Comparison of ENCODE assay signal across 28 mouse cellular contexts in the genomic region with DNA sequence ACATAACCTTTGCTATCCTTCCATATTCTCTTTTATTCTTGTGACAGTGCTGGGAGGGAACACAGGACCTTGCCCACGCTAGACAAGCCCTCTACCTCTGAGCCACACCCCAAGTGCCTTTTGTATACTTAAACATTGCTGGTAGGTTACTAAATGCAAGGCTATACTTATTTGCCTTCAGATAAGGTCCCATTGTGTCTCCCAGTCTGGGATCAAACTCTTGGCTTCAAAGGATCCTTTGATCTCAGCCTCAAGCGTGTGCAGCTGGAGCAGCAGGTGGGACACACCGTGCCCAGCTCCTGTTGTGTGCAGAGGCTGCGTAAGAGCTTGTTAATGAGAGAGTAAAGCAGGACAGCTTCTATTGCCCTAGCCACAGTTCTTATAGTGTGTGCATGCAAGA. TPM values are rescaled to one million over a fixed set of nuclear protein-coding genes. Genes with fewer than 3 reads are reported as not detected.
DNase-seq lines count a peak whose midpoint lies in the region; ATAC-seq and TF ChIP-seq lines count a peak whose summit lies in the region.
"Had no signal": no experiment of that assay in that cellular context is flagged by ENCODE, and none has a peak within 500 bp of the region (broad histone marks: within the 10 kb centered on the region; RNA-seq: fewer than 3 reads in every experiment).

No protein-coding gene starts in this region.

- no peak for TF ChIP-seq CTCF in small intestine, adult 2 months (IDR thresholded peaks at IDR 0.05; ENCODE audit: extremely low read depth, insufficient read length, insufficient replicate concordance, low read depth, low read length)
- TF ChIP-seq CTCF in stomach, postnatal 0 days (IDR thresholded peaks at IDR 0.05; ENCODE audit: low read depth) = no peak

- no peaks in the 10 kb centered on the region for H3K9me3 ChIP-seq in lung, embryonic 16.5 days (ENCODE audit: control insufficient read depth, low read length)
- H3K9me3 ChIP-seq in intestine, embryonic 14.5 days (ENCODE audit: control insufficient read depth, low read length) = peaks cover 4% of the 10 kb centered on the region; the same call in 1 of the 2 replicates
- H3K9me3 ChIP-seq in stomach, postnatal 0 days (ENCODE audit: control insufficient read depth, low read length) = no peaks in the 10 kb centered on the region
- H3K9me3 ChIP-seq in embryonic facial prominence, embryonic 10.5 days = peaks cover 6% of the 10 kb centered on the region; the same call in 1 of the 2 replicates
- H3K9me3 ChIP-seq: embryonic facial prominence, embryonic 12.5 days; forebrain, embryonic 15.5 days; heart, embryonic 13.5 days had no signal

- 35% methylated on average over 4 of the region's 4 CpGs for WGBS in lung, embryonic 16.5 days
- 53% methylated on average over 4 of the region's 4 CpGs for WGBS in intestine, embryonic 14.5 days
- 30% methylated on average over 4 of the region's 4 CpGs for WGBS in small intestine, adult 2 months
- WGBS in stomach, postnatal 0 days = 44% methylated on average over 4 of the region's 4 CpGs
- 60% methylated on average over 4 of the region's 4 CpGs for WGBS in embryonic facial prominence, embryonic 10.5 days

- no peak for DNase-seq in lung, postnatal 36 days
- DNase-seq in intestine, embryonic 14.5 days (ENCODE audit: low spot score) = no peak
- DNase-seq in stomach, postnatal 0 days (ENCODE audit: low spot score) = peak; percentile 58
- no peak for DNase-seq in embryonic facial prominence, embryonic 10.5 days (ENCODE audit: low spot score)
- no peak for DNase-seq in layer of hippocampus, adult 9-11 months
- DNase-seq in left cerebral cortex, adult 8-10 months (ENCODE audit: low spot score in 2 of 2) = no peak
- DNase-seq: adrenal gland, adult 2 months; adrenal gland, postnatal 36 days; cerebellum, adult 2 months; cerebellum, postnatal 14 days; embryo, embryonic 11 days; heart, adult 2 months; heart, postnatal 4 days had no signal

- H3K36me3 ChIP-seq in lung, embryonic 16.5 days (ENCODE audit: control insufficient read depth, insufficient read depth, low read length) = no peaks in the 10 kb centered on the region
- no peaks in the 10 kb centered on the region for H3K36me3 ChIP-seq in intestine, embryonic 14.5 days (ENCODE audit: control insufficient read depth, insufficient read depth, low read length)
- H3K36me3 ChIP-seq in small intestine, adult 2 months (ENCODE audit: control insufficient read depth, insufficient read depth, low read length) = no peaks in the 10 kb centered on the region
- no peaks in the 10 kb centered on the region for H3K36me3 ChIP-seq in stomach, postnatal 0 days (ENCODE audit: control insufficient read depth, insufficient read depth, low read length)
- no peaks in the 10 kb centered on the region for H3K36me3 ChIP-seq in embryonic facial prominence, embryonic 10.5 days (replicated peaks)
- H3K36me3 ChIP-seq: embryonic facial prominence, embryonic 12.5 days; forebrain, embryonic 15.5 days; heart, embryonic 13.5 days; hindbrain, embryonic 12.5 days had no signal

- no peak overlapping the region for H3K27ac ChIP-seq in lung, embryonic 16.5 days (ENCODE audit: low read length)
- no peak overlapping the region for H3K27ac ChIP-seq in intestine, embryonic 14.5 days (ENCODE audit: low read depth)
- peak overlapping the region; percentile 69; the same call in 1 of the 2 replicates for H3K27ac ChIP-seq in small intestine, adult 2 months (ENCODE audit: insufficient read depth, low read depth, low read length)
- no peak overlapping the region for H3K27ac ChIP-seq in stomach, postnatal 0 days (replicated peaks)
- H3K27ac ChIP-seq in embryonic facial prominence, embryonic 10.5 days (replicated peaks) = no peak overlapping the region
- H3K27ac ChIP-seq: embryonic facial prominence, embryonic 12.5 days; forebrain, embryonic 15.5 days; heart, adult 2 months; heart, embryonic 13.5 days; hindbrain, embryonic 12.5 days had no signal

- TF ChIP-seq EP300 in stomach, postnatal 0 days (optimal IDR thresholded peaks at IDR 0.05) = no peak

- no peaks in the 10 kb centered on the region for H3K4me1 ChIP-seq in lung, embryonic 16.5 days (replicated peaks; ENCODE audit: control insufficient read depth, insufficient read depth, low read length)
- no peaks in the 10 kb centered on the region for H3K4me1 ChIP-seq in intestine, embryonic 14.5 days (replicated peaks; ENCODE audit: control insufficient read depth, insufficient read depth, low read length)
- peaks cover 21% of the 10 kb centered on the region; the same call in 1 of the 2 replicates for H3K4me1 ChIP-seq in small intestine, adult 2 months (ENCODE audit: control insufficient read depth, insufficient read depth, insufficient read length, low read length)
- H3K4me1 ChIP-seq in stomach, postnatal 0 days (replicated peaks; ENCODE audit: control insufficient read depth, insufficient read depth) = no peaks in the 10 kb centered on the region
- H3K4me1 ChIP-seq in embryonic facial prominence, embryonic 10.5 days = no peaks in the 10 kb centered on the region
- H3K4me1 ChIP-seq: embryonic facial prominence, embryonic 12.5 days; forebrain, embryonic 15.5 days; hindbrain, embryonic 12.5 days had no signal

- ATAC-seq in lung, embryonic 16.5 days (ENCODE audit: low read depth) = peak; percentile 42; the same call in 1 of the 2 replicates
- 0 out of 2 replicates have a peak, but pooled peaks have one; percentile 51 for ATAC-seq in intestine, embryonic 14.5 days (replicated peaks; ENCODE audit: low FRiP score, low TSS enrichment, low read depth)
- ATAC-seq in stomach, postnatal 0 days (ENCODE audit: low FRiP score, low TSS enrichment) = peak; percentile 87
- ATAC-seq: activated CD4-positive, CD25-positive, alpha-beta regulatory T cell, adult 4 months; forebrain, embryonic 15.5 days; hindbrain, embryonic 16.5 days; inflammation-experienced regulatory T-cells, adult 6 months had no signal

- H3K9ac ChIP-seq in lung, embryonic 16.5 days (ENCODE audit: low read length) = no peak overlapping the region
- no peak overlapping the region for H3K9ac ChIP-seq in intestine, embryonic 14.5 days (ENCODE audit: low read length)
- no peak overlapping the region for H3K9ac ChIP-seq in stomach, postnatal 0 days (ENCODE audit: low read length)
- H3K9ac ChIP-seq: embryonic facial prominence, embryonic 12.5 days; forebrain, embryonic 15.5 days; heart, embryonic 13.5 days; hindbrain, embryonic 12.5 days had no signal

- no peaks in the 10 kb centered on the region for H3K27me3 ChIP-seq in lung, embryonic 16.5 days (ENCODE audit: control insufficient read depth, insufficient read depth, low read depth, low read length)
- no peaks in the 10 kb centered on the region for H3K27me3 ChIP-seq in intestine, embryonic 14.5 days (replicated peaks; ENCODE audit: control insufficient read depth, insufficient read depth, low read length)
- H3K27me3 ChIP-seq in small intestine, adult 2 months (ENCODE audit: control insufficient read depth, insufficient read depth, low read length) = no peaks in the 10 kb centered on the region
- H3K27me3 ChIP-seq in stomach, postnatal 0 days (ENCODE audit: control insufficient read depth, insufficient read depth, low read length) = no peaks in the 10 kb centered on the region
- no peaks in the 10 kb centered on the region for H3K27me3 ChIP-seq in embryonic facial prominence, embryonic 10.5 days (replicated peaks; ENCODE audit: low read depth, poor library complexity, severe bottlenecking)
- H3K27me3 ChIP-seq: forebrain, embryonic 15.5 days; heart, embryonic 13.5 days; hindbrain, embryonic 12.5 days had no signal

- H3K4me2 ChIP-seq in lung, embryonic 16.5 days (ENCODE audit: low read depth, low read length) = no peak overlapping the region
- H3K4me2 ChIP-seq in intestine, embryonic 14.5 days (ENCODE audit: low read length) = no peak overlapping the region
- no peak overlapping the region for H3K4me2 ChIP-seq in stomach, postnatal 0 days (replicated peaks; ENCODE audit: low read depth)
- H3K4me2 ChIP-seq: embryonic facial prominence, embryonic 12.5 days; forebrain, embryonic 15.5 days; heart, embryonic 13.5 days; hindbrain, embryonic 12.5 days had no signal

- no peak overlapping the region for H3K4me3 ChIP-seq in lung, embryonic 16.5 days (ENCODE audit: low read length)
- H3K4me3 ChIP-seq in intestine, embryonic 14.5 days (ENCODE audit: low read depth, low read length) = no peak overlapping the region
- no peak overlapping the region for H3K4me3 ChIP-seq in small intestine, adult 2 months (ENCODE audit: low read depth, low read length)
- no peak overlapping the region for H3K4me3 ChIP-seq in stomach, postnatal 0 days (ENCODE audit: low read depth, low read length)
- H3K4me3 ChIP-seq in embryonic facial prominence, embryonic 10.5 days = no peak overlapping the region
- H3K4me3 ChIP-seq: embryonic facial prominence, embryonic 12.5 days; forebrain, embryonic 15.5 days; heart, adult 2 months; heart, embryonic 13.5 days; hindbrain, embryonic 12.5 days had no signal

- no peak for TF ChIP-seq POLR2A in small intestine, adult 2 months (IDR thresholded peaks at IDR 0.05; ENCODE audit: low read depth, low read length)

RNA-seq across cellular contexts. Expression of a gene that starts 1.0 kb away (rescaled TPM):
- polyA plus RNA-seq in lung, embryonic 16.5 days (2015; fragmentation: Nextera tagmentation; extraction: Ambion mirVana) = 31.9 and 34.1 TPM in 2 replicates
- 32.6 and 35.1 TPM in 2 replicates for polyA plus RNA-seq in intestine, embryonic 14.5 days (2014; fragmentation: Nextera tagmentation; extraction: Ambion mirVana)
- polyA plus RNA-seq in small intestine, adult 2 months (2012; rRNA removed) = 2.0 and 21.4 TPM in 2 replicates
- polyA plus RNA-seq in stomach, postnatal 0 days (2015; fragmentation: Nextera tagmentation; extraction: Ambion mirVana) = 18.3 and 20.1 TPM in 2 replicates
- polyA plus RNA-seq in embryonic facial prominence, embryonic 10.5 days (2016; fragmentation: Nextera tagmentation; extraction: Ambion mirVana) = 27.0 and 29.8 TPM in 2 replicates
- total RNA-seq in left cerebral cortex, adult 8-10 months (2022) = 10 to 100 TPM; 21.6 to 29.7 (median 22.1) TPM

RNA-seq across cellular contexts. Expression of a gene that starts 10.8 kb away (rescaled TPM):
- 13.3 and 18.3 TPM in 2 replicates for polyA plus RNA-seq in lung, embryonic 16.5 days (2015; fragmentation: Nextera tagmentation; extraction: Ambion mirVana)
- 1.2 and 2.1 TPM in 2 replicates for polyA plus RNA-seq in intestine, embryonic 14.5 days (2014; fragmentation: Nextera tagmentation; extraction: Ambion mirVana)
- polyA plus RNA-seq in small intestine, adult 2 months (2012; rRNA removed) = 3.9 and 6.3 TPM in 2 replicates
- 5.7 and 7.0 TPM in 2 replicates for polyA plus RNA-seq in stomach, postnatal 0 days (2015; fragmentation: Nextera tagmentation; extraction: Ambion mirVana)
- polyA plus RNA-seq in embryonic facial prominence, embryonic 10.5 days (2016; fragmentation: Nextera tagmentation; extraction: Ambion mirVana) = not detected in 2 replicates
- total RNA-seq in left cerebral cortex, adult 8-10 months (2022) = under 1 TPM in 2 of 4 experiments, not detected in 2; 0.35 to 0.44 TPM
- total RNA-seq: adrenal gland, adult 2 months; adrenal gland, postnatal 36 days; common myeloid progenitor, adult 5-6 weeks; gastrocnemius, adult 8-10 months; gastrocnemius, postnatal 4 days; heart, adult 2 months; heart, postnatal 4 days had no signal
- polyA plus RNA-seq: activated CD4-positive, CD25-positive, alpha-beta regulatory T cell, adult 4 months; adrenal gland, adult 2 months; C2C12; forebrain, embryonic 11.5 days; heart, postnatal 0 days; inflammation-experienced regulatory T-cells, adult 6 months had no signal

RNA-seq across cellular contexts. Expression of a gene that starts 39.4 kb away (rescaled TPM):
- polyA plus RNA-seq in lung, embryonic 16.5 days (2015; fragmentation: Nextera tagmentation; extraction: Ambion mirVana) = 5.0 and 5.6 TPM in 2 replicates
- 8.8 and 9.7 TPM in 2 replicates for polyA plus RNA-seq in intestine, embryonic 14.5 days (2014; fragmentation: Nextera tagmentation; extraction: Ambion mirVana)
- polyA plus RNA-seq in small intestine, adult 2 months (2012; rRNA removed) = 7.9 and 14.3 TPM in 2 replicates
- polyA plus RNA-seq in stomach, postnatal 0 days (2015; fragmentation: Nextera tagmentation; extraction: Ambion mirVana) = 6.6 and 14.7 TPM in 2 replicates
- 8.3 and 9.3 TPM in 2 replicates for polyA plus RNA-seq in embryonic facial prominence, embryonic 10.5 days (2016; fragmentation: Nextera tagmentation; extraction: Ambion mirVana)
- 100 to 1,000 TPM; 105 to 107 (median 107) TPM for total RNA-seq in left cerebral cortex, adult 8-10 months (2022)
